Mouse (Mus musculus) kidney, postnatal 14 days (tissue): ENCODE results near the gene Mgp.
A peak's percentile ranks its signal among the peaks of the same experiment; 100 is the strongest.

Experiments used
- DNase-seq: peaks from one replicate; pipeline ENCODE4 v3.0.0; 2022; ENCODE audit warnings: mixed read lengths

The Mgp gene

DNA sequence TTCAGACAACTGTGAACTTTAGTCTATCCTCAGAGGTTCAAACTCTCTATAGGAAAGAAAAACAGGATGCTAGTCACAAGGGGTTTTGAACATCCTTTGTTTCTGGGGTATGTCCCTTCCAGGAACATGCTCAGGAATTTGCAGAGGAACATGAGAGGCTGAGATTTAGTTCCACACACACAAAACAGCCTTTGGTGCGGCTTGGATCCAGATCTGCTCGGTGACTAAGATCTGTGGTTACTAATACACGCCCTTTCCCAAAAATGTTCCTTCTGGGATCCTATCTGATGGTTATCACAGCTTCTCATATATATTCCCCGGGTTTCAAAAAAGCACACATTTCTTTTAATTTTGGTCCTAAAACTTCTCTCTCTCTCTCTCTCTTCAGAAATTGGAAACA is 22.2 kb upstream of the Mgp start:
- no peak for DNase-seq

DNA sequence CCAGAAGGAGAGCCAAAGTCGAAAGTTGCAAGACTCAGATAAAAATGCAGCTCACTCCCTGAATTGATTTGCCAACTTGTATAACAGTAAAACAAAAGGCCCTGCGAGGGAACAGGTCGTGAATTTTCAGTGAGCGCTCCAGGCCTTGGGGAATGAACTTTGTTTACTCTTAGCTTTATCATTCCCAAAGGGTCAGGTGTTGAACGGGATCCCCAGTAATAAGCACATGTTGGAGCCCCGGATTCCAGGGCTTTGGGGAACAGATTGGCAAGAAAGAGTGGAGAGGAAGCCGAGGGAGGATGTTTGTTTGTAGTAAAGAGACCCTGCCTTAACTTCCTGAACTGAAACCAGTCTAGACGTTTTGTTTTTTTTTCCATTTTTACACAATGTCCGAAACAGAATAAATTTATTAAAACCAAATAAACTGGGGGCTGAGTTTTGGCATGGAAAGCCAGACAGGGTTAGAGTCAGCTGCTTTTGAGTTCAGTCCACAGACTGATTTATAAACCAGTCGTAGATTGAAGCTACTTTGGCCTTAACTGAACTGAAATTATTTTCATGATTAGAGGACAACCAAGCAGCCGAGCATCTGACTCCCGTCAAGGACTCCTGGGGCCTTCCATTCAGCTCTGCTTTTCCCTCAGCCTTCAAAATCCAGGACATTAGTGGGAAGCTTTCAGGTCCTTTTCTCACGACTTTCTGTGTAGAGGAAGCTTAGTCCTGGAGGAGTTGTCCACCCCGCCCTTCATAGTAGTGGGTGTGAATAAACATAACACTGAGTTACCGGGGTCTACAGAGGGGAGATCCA is 19.1 kb upstream of the Mgp start:
- peak; percentile 63 for DNase-seq

DNA sequence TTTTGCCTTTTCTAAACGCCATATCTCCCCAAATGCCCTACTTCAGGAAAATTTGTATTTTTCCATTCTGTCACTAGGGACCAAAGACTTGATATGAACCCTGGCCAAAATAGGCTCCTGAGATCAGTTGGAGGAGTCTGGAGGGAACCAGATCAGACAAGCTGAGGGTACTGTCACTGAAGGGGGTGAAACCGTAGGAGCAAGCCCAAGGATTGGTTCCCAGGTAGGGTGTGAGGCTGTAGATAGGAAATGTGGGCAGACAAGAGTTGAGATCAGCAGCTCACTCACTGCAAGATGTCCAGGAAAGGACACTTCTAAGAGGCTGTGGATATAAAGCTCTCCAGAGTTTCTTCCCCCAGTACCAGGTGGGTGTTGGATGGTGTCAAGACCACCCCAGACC is 16.4 kb upstream of the Mgp start:
- DNase-seq = no peak

DNA sequence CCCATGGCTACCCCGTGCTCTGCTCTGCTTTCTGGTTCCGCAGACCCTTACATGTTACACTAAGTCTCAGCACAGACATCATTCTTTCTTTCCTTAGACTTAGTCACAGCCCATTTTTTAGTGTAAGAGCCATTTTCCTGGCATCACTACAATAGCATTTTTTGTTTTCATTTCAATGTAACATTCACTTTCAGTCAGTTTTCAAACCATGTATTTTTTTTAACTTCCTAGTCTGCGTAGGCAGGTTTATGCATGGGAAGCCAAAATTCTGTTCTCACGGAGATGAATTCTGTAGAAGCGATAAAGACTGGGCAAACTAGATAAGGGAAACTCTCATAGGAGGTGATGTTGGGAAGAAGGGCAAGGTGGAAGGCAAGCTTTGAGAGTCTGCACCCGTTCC is 13.9 kb upstream of the Mgp start:
- DNase-seq = no peak

DNA sequence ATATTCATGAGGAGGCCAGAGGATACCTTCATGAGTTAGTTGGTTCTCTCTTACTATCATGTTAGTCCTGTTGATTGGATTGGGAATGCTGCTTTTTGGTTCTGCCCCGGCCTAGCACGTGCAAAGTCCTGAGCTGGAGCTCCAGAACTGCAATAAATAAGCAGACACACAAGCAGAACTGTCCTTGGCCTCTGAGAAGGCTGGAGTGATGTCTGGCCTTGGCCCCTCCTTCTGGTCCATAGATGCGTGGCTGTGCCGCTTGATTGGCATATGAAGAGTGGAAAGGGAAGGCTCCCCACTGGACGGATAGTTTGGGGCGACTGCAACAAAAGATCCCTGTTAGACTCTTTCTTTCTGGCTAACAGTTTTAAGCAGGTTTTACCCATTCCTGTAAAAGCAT is 13.4 kb upstream of the Mgp start:
- no peak for DNase-seq

DNA sequence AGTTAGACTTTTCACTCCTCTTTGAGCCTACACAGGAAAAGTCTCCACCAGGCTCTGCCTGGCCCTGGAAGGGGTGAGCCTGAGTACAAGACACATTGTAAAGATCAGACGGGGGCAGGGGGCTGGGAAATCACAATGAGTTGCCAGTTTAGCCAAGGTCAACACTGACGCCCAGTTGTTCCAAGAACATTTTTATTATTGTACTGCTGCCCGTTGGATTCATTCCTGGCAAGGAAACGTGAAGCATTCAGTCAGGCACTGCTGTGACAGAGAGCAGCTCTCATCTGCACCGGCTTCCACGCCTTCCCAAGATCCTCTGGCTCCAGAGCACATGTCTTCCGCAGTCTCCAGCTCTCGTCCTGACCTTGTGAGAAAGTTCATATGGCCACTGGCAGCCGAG is 12.2 kb upstream of the Mgp start:
- DNase-seq = peak; percentile 84

DNA sequence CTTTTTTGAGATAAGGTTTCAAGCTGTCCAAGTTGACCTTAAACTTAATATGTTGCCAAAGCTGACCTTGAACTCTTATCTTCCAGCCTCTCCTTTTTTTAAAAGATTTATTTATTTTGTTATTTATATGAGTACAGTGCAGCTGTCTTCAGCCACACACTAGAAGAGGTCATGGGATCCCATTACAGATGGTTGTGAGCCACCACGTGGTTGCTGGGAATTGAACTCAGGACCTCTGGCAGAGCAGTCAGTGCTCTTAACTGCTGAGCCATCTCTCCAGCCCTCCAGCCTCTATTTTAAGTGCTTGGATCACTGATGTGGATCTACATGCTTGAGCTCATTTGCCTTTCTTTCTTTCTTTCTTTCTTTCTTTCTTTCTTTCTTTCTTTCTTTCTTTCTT is 9.1 kb upstream of the Mgp start:
- DNase-seq = peak; percentile 60

DNA sequence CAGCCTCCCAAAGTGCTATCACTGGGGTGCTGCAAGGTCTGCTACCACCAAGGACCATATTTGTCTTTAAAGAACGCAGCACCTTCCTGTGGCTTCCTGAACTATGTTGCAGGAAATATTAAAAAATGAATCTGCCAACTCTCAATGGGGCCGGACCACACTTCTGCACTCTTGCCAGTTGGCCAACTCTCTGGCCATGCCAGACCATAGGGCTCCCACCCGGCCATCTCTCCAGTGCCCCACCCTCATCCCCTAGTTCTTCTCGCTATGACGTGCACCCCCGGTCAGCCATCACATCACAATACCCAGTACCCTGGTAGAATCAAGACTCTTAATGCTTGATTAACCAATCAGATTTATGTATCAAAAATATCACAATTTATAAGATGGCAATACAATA is 8.3 kb upstream of the Mgp start:
- DNase-seq = no peak

DNA sequence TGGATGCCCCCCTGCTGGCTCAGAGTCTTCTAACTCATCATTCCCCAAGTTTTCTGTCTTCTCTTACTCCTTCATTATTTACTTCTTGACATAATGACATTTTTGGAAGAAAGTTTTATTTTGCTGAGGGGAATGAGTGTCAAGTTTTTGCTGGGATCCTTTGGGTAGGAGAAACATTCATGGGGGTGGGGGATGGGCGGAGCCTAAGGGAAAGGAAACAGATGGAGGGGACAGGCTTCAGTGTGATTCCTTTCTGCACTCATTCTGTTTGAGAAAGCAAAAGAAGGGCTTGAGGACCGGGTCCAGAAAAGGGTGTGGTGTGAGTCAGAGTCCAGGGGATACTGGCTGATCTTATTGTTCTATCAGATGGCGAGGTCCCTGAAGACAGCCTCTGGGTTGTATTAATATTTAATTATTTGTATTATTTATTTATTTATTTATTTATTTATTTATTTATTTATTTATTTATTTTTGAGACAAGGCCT is 7.8 kb upstream of the Mgp start:
- DNase-seq = peak; percentile 50

DNA sequence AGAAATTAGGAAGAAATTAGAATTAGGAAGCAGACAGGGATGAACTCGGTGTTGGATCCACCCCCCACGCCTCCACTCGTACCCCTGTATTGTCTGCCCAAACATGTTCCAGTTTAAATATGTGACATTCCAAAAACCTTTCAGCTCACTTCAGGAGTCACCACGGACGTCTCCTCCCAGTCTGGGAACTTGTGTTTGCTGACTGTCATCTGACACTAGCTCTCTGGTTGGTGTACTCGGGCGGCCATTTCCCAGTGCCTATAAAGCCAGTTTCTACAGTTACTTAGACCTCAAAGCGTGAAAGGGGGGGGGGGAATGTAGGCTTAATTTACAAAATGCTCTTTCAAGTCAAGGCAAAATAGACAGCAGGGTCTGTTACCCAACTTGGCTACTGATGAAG is 6.1 kb upstream of the Mgp start:
- DNase-seq = no peak

DNA sequence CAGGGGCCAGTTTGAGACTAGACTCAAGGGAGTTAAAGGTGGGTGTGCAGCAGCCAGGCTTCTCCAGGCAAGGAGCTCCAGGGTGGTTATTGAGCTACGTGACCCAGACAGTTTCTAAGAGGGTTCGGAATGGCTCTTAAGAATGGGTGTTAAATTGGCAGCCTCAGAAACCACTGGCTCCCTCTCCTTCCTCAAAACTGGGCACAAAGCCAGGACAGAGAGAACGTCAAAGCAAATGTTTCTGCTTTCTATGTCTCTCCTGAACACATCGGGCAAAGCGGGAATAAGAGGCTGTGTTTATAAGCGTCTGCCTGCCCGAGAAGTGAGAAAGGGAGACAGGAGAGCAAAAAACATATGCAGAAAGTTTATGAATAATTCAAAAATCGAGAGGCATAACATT is 1.0 kb downstream of the Mgp start:
- DNase-seq = no peak

DNA sequence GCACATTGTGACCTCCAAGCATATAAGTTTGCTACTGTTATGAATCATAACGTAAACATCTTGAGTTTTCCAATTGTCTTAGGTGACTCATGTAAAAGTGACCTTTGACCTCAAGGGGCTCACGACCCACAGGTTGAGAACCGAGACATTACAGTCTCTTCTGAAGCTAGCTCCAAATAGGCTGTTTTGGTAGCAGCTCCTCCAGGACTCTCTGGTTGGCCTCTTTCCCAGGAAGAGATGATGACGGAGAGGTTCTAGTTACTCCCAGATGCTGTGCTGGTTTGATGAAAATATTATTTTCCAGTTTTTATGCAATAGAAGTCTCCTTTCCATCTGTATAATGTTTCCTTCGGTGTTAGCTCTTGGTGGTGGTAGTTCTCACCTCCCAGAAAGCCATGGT is 6.7 kb downstream of the Mgp start:
- no peak for DNase-seq

DNA sequence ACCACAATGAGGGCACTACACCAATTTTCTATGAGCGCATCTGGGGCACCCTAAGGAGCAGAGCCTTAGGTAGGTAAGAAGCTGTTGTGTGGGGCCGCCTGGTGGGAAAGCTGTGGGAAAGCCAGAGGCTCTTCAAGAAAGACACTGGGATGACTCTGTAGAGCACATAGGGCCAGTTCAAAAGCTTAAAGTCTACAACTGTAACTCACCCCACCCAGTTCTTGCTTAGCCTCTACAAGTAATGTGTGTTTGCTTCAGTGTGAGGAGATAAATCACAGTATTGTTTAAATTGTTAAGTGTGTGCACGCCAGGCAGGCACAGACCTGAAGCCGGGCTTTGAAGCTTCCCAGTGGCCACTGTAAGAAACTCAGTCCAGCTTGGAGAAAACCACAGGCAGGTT is 9.5 kb downstream of the Mgp start:
- DNase-seq = no peak

DNA sequence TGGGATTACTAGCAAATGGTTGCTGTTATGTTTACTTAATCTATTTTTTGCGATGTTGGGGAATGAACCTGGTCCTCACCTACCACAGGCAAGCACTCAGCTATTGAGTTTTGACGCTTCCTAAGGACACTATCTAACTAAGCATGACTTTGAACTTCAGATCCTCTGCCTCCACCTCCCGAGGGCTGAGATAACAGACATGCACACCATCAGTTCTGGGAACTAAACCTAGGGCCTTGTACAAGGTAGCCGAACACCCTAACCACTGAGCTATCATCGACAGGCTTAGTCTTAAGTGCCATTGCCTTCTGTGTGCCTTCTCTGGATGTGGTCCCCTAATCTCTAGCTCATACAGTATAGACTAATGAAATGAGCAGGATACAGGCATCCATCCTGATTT is 10.3 kb downstream of the Mgp start:
- no peak for DNase-seq

DNA sequence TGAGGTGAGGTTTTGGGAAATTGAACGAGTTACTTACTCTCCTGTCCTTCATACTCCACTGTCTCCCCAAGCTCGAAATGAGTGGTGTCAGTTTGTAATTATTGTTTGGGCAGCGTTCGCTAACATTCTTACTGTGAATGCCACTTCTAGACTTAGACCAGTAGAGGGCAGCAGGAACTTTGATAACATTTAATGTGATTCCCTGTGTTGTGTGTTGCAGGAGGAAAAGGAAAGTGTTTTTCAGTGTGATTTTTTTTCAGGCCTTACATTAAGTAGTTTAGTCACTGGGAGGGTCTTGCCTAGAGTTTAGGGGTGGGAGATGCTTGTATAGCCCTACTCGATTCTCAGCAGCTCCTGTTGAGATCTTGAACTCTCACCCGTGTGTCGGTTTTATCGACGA is 14.6 kb downstream of the Mgp start:
- DNase-seq = peak; percentile 55

DNA sequence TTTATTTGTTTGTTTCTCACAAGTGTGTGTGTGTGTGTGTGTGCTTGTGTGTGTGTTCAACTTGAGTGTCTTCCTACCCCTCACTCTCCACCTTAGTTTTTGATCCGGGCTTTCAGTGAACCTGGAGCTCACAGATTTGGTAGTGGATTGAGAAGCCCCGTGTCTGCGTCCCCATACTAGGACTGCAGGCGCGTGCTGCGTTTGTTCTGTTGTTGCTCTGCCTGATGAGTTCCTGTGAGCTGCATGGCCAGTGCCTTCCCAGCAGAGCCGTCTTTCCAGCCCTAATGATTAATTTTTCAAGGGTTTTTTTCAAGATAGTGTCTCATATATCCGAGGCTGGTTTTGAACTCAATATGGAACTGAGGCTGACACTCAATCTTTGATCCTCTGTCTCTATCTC is 17.2 kb downstream of the Mgp start:
- no peak for DNase-seq

DNA sequence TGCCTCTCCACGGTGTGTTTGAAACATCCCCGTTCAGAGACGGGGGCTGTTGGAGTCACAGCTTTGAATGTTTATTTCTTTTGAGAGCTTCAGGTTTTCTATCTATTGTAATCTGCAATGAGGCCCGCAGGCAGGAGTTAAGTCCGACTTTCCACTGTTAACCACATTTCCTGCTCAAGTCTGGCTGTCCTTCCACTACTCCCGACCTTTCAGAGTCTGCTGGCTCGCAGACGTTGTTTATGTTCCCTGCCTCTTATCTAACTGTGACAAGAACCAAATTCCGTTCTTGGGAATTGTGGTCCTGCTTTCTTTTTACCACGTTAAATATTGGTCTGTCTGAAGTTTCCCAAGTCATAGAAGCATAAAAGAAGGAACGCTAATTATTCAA is 17.8 kb downstream of the Mgp start:
- DNase-seq = peak; percentile 66

DNA sequence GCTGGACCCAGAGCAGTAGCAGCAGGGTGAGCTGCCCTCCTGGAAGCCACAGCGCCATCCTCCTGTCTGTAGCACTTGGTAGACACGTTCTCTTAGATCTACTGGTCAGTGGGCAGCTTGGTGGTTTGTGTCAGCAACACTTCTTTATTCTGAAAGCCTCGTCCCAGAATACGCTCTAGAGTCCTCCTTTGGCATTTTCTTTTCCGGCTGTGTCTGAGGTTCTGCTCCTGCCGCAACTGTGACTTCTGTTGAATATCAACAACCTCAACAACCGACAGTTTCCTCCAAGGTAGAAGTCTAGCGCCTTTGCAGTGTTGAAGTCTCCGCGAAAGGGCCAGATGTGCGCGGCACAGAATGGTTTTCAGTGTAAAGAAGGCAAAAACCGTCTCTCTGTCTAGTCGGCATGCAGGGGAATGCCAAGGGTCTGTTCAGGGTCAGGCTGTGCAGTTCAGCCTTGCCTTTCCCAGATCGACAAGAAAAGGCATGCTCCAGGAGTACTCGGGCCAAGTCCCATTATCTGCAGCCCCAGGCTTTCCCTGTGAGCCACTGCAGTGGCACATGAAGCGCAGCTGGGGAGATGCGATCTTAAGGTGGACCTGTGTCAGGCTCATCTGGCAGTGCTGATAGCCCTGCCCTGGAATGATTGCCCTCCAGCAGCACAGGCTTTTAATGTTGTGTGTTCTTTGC is 18.3 kb downstream of the Mgp start, which contains the start of gene Art4:
Gene Art4 (minus strand): TSS at position 548 of the 687 bp plus-strand sequence.
- DNase-seq = peak; percentile 36

DNA sequence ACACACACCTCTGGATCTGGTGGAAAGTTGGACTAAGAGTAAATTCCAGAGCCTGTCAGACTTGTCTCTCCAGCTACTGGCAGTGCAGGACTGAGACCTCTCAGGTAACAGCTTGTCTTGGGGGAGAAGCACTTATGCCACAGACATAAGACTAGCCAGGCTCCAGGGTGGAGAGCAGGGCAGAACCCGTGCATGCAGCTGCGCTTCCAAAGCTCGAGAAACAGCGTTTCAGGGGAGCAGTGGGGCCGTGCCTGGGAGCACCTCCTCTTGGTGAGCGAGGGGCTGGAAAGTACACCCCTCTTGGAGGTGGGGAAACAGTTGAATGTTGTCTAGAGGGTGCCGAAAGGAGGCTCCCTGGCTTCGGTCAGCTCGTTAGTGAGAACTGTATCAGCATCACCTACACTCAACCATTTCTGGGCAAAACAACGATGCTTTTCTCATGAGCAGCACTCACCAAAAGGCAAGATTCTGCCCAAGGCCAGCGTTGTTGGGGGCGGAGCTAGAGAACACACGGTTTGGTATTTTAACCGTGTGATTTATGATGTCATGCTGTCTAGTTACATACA is 19.5 kb downstream of the Mgp start:
- DNase-seq = no peak

DNA sequence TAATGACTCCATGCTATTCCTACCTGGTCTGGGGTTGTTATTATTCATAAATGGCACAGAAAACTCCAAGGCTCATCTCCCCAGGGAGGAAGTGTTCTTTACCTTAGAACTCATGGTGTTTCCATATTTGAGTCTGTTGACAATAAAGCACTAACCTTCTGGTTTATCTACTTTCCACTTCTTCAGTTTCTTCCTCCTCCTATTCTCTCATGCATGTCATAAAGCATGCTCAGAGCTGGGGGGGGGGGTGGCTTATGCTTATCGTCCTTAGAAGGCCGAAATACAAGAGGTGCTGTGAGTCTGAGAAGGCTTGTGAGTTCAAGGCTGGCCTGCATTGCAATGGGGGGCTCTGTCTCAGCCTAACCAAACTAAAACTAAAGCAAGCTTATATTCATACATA is 20.4 kb downstream of the Mgp start:
- no peak for DNase-seq

DNA sequence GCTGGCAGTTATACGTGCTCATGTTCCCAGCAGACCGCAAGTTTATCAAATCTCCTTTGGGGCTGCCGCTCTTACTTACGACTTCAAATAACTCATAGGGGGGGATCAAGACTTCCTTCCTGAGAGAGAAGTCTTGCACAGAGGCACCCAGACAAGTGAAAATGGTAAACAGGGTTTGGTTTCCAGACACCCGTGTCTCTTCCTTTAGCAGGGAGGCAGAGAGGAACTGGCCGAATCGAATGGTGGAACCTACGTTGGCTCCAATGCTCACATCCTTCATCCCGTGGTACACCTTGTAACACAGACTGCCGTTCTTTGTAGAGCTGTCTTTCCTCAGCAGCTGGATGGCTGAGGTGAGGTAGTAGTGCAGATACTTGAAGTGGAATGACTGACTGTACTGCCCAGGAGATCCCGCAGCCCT is 21.3 kb downstream of the Mgp start:
- DNase-seq = no peak

DNA sequence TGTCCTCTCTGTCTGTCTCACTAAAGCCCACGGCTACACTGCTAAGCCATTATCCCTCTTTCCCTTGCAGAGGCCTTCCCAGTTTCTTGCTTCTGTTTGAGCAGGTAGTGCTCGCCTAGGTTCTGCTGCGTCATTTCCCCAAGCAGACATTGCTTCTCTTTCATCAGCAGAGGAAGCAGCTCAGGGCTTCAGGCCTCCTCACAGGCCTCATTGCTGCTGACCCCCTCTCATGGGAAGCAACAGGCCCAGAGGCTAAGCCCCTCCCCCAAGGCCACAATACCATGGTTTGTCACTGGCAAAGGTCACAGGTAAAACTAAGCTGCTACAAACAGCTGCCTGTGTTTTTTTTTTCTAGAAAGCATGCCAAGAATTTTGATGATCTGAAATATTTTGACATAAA is 22.9 kb downstream of the Mgp start:
- peak; percentile 50 for DNase-seq

DNA sequence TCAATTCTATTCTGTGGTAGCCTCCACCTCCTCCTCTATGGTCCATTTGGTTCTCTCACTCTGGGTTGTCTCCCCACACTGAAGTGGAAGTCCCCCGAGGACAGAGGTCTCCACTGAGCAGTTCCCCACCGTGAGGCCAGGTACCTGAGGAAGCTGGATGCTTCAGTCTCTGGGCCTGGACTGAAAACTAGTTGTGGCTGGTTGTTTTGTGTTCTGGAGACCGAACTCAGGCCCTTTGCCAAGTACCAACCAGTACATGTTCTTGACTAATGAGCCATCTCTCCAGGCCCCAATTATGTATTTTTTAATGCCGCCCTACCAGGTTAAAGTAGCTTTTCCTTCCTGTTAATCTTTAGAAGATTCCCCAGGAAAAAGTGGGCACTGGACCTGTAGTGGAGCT is 23.3 kb downstream of the Mgp start:
- peak; percentile 49 for DNase-seq

DNA sequence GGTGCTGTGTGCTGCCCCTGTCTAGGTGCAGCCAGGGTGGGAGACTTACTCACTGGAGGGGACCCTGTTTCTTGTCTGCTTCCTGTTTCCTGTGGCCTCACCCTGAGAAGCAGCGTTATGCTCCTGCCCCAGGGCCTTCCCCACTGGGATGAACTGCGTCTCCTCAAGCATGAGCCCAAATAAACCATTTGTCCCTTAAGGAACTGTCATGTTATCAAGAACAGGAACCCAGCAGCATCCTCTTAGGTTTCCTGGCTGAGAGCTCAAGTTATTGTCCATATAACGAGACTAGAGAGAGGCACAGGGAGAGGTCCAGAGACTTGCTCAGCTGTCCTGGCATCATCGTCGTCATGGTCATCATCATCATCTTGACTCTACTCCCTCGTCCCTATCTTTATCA is 25.4 kb downstream of the Mgp start:
- no peak for DNase-seq
